Mouse (Mus musculus) yolk sac, embryonic 10.5 days (tissue): ENCODE results near the gene Vmn1r66.
"Not testable (repeated sequence)": the region's sequence is repeated elsewhere in the genome, so short reads cannot be mapped to it uniquely, and the experiment has no call there.

ENCODE experiments used
- DNase-seq: peaks from one replicate; pipeline ENCODE4 v3.0.0-alpha.2; 2017; ENCODE audit warnings: low spot score

The Vmn1r66 gene

DNA sequence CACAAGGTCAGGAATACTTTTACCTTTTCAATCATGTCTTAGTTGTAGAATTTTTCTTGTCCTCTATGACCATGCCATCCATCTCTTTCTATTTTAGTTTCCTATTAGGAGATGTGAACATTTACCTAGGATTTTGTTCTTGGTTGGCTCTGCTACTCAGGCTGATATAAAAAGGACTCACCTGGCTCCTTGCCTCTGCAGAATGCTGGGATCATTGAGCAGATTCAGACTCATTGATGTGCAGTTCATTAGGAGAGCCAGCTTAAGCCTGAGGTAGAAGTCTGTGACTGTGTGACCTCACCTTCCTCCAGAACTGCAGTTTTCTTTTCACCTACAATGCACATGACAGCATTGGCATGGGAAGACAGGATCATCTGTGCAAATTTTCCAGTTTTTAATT, at the start of gene Vmn1r66:
Vmn1r66 (minus strand) TSS at position 101 of the 400 bp plus-strand sequence.
- DNase-seq: no peak

DNA sequence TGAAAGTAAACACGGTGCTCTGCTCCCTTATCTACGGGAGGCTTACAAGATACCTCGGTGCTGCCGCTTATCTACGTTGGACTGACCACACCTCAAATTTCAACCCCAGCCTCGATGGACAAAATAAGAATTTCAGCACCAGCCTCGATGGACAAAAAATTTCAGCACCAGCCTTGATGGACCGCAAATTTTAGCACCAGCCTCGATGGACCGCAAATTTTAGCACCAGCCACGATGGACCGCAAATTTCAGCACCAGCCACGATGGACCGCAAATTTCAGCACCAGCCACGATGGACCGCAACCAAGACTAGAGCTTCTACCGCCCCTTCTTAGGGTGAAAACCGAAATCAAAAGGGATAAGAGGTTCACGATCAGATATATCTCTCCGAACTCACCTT, 47.7 kb upstream of the Vmn1r66 start:
- DNase-seq: not testable (repeated sequence)

DNA sequence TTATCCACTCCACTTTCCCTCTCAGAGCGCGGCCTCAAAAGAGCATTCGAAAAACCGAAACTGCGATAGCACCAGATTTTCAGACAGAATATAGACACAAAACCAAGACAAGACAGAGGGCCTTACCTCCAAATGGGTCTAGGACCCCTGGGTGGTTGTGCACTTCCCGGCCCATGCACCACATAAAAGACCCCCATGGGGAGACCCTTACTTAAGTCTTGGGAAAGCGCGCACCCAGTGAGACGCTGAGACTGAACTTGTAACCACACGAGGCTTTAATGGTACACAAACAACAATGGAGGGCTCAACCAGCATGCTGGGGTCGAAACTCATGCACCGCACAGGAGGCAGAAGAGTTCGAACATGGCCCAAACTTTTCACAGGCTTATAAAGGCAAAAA, 25.7 kb downstream of the Vmn1r66 start:
- no peak for DNase-seq

DNA sequence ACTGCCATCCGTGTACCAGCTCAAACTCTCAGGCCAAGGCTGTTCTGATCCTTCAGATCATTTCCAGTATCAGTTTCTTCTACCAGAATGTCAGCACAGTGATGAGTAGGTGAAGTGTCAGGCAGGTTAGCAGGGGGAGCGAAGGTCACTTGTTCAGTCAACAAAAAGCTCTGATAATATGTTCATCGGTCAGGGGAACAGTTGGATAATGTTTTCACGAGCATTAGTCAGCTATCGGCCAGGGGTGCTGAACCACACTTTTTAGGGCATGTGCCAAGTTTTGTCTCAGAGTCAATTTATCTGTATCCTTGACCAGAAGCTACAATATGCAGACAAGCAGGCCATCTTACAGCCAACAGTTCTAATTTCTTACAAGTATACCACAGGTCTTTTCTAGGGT, 28.7 kb downstream of the Vmn1r66 start:
- no peak for DNase-seq
